Mouse (Mus musculus): ENCODE results near the gene Dscam.

Dscam gene

GRCm38 (mm10) chr16:96855060-96855459 lies 315.5 kb downstream of the Dscam start:
- DNase-seq: no peak

- peak; percentile 7 for DNase-seq
Observed at GRCm38 (mm10) chr16:96852383-96852782, 318.2 kb downstream of the Dscam start.

GRCm38 (mm10) chr16:96848916-96849315 lies 321.6 kb downstream of the Dscam start:
- no peak for DNase-seq

GRCm38 (mm10) chr16:96846585-96846984 lies 324.0 kb downstream of the Dscam start:
- DNase-seq: no peak

- DNase-seq: no peak
Observed at GRCm38 (mm10) chr16:96846113-96846512, 324.4 kb downstream of the Dscam start.

GRCm38 (mm10) chr16:96845475-96846098 lies 325.0 kb downstream of the Dscam start:
- no peak for DNase-seq

- DNase-seq: no peak
Observed at GRCm38 (mm10) chr16:96843691-96844400, 326.7 kb downstream of the Dscam start.

- no peak for DNase-seq
Observed at GRCm38 (mm10) chr16:96842829-96843360, 327.7 kb downstream of the Dscam start.

GRCm38 (mm10) chr16:96819649-96820048 lies 350.9 kb downstream of the Dscam start:
- DNase-seq: peak; percentile 60

GRCm38 (mm10) chr16:96806298-96806697 lies 364.3 kb downstream of the Dscam start:
- DNase-seq: no peak

GRCm38 (mm10) chr16:96802636-96803035 lies 367.9 kb downstream of the Dscam start:
- no peak for DNase-seq

GRCm38 (mm10) chr16:96801650-96802237 lies 368.8 kb downstream of the Dscam start:
- no peak for DNase-seq

- peak; percentile 63 for DNase-seq
Observed at GRCm38 (mm10) chr16:96795431-96795830, 375.1 kb downstream of the Dscam start.

- no peak for DNase-seq
Observed at GRCm38 (mm10) chr16:96791307-96791706, 379.2 kb downstream of the Dscam start.

GRCm38 (mm10) chr16:96788286-96788685 lies 382.3 kb downstream of the Dscam start:
- DNase-seq: no peak

- DNase-seq: no peak
Observed at GRCm38 (mm10) chr16:96779021-96779420, 391.5 kb downstream of the Dscam start.

- no peak for DNase-seq
Observed at GRCm38 (mm10) chr16:96774245-96774644, 396.3 kb downstream of the Dscam start.

GRCm38 (mm10) chr16:96767985-96768384 lies 402.6 kb downstream of the Dscam start:
- DNase-seq: no peak

- no peak for DNase-seq
Observed at GRCm38 (mm10) chr16:96767508-96767907, 403.0 kb downstream of the Dscam start.

GRCm38 (mm10) chr16:96761225-96761624 lies 409.3 kb downstream of the Dscam start:
- DNase-seq: no peak

GRCm38 (mm10) chr16:96759081-96759603 lies 411.4 kb downstream of the Dscam start:
- no peak for DNase-seq

GRCm38 (mm10) chr16:96758381-96758780 lies 412.2 kb downstream of the Dscam start:
- no peak for DNase-seq

GRCm38 (mm10) chr16:96757588-96758313 lies 412.8 kb downstream of the Dscam start:
- no peak for DNase-seq
